Mouse (Mus musculus) brown adipose tissue, adult 24 weeks (tissue): Measurements from ENCODE around the gene Cuedc2. TPM values are rescaled to one million over a fixed set of nuclear protein-coding genes. Genes with fewer than 3 reads are reported as not detected.

ENCODE experiments used
- H3K27ac ChIP-seq: fragments of 200-500 bp; replicated peaks from 2 replicates; pipeline ENCODE4 v1.5.1; 2012; ENCODE audit warnings: low read depth, mild to moderate bottlenecking, low read length
- H3K4me1 ChIP-seq: fragments of 200-500 bp; 2 replicates; pipeline ENCODE4 v1.6.1; 2012; ENCODE audit warnings: low read length, mixed read lengths; ENCODE audit not compliant: control insufficient read depth, insufficient read depth, insufficient read length
- H3K4me3 ChIP-seq: fragments of 200-500 bp; 2 replicates; pipeline ENCODE4 v1.5.1; 2012; ENCODE audit warnings: low read depth, mild to moderate bottlenecking, low read length, moderate library complexity; ENCODE audit not compliant: insufficient read depth
- polyA plus RNA-seq: library from polyadenylated mRNA; stranded (reverse); fragments of >200 nt; gene quantifications from 2 replicates; pipeline ENCODE4 v1.2.4, GENCODE M21; 2012; ENCODE audit not compliant: missing spikeins, insufficient read depth, insufficient read length

The Cuedc2 gene
- polyA plus RNA-seq, 1 experiment, result 61.9 TPM

GRCm38 (mm10) chr19:46329031-46329641, 9.4 kb downstream of the Cuedc2 start:
- H3K4me1 ChIP-seq, result peaks cover 7% of the 10 kb centered on the region; the same call in 1 of the 2 replicates
- no peak overlapping the region for H3K27ac ChIP-seq
- peak overlapping the region; percentile 75 for H3K4me3 ChIP-seq

- peak within 1 kb of the TSS; percentile 75 for H3K4me3 ChIP-seq
- peaks cover 7% of the 10 kb centered on the region; the same call in 1 of the 2 replicates for H3K4me1 ChIP-seq
- H3K27ac ChIP-seq, result peak within 1 kb of the TSS; percentile 85
Observed at GRCm38 (mm10) chr19:46328081-46329030, 10.1 kb downstream of the Cuedc2 start, which contains the start of gene Fbxl15. Gene Fbxl15 (plus strand): TSS chr19:46328184.

GRCm38 (mm10) chr19:46327531-46328064, 10.9 kb downstream of the Cuedc2 start:
- 0 out of 2 replicates have a peak overlapping the region, but pooled peaks have one; percentile 6 for H3K27ac ChIP-seq
- peaks cover 7% of the 10 kb centered on the region; the same call in 1 of the 2 replicates for H3K4me1 ChIP-seq
- H3K4me3 ChIP-seq, result peak overlapping the region; percentile 75

- Histone ChIP-seq H3K27ac (0 out of 2 replicates have a peak within 1 kb of the TSS, but pooled peaks have one; percentile 6), H3K4me3 (peak within 1 kb of the TSS; percentile 75), H3K4me1 (peaks cover 7% of the 10 kb centered on the region; the same call in 1 of the 2 replicates)
Observed at GRCm38 (mm10) chr19:46326756-46327305, 11.7 kb downstream of the Cuedc2 start, which contains the start of gene Psd. Gene Psd (minus strand): TSS chr19:46327156.

- peaks cover 7% of the 10 kb centered on the region; the same call in 1 of the 2 replicates for H3K4me1 ChIP-seq
- peak overlapping the region; percentile 75; the same call in 1 of the 2 replicates for H3K4me3 ChIP-seq
- no peak overlapping the region for H3K27ac ChIP-seq
Observed at GRCm38 (mm10) chr19:46326019-46326755, 12.3 kb downstream of the Cuedc2 start.

- Histone ChIP-seq H3K4me1 (peaks cover 7% of the 10 kb centered on the region; the same call in 1 of the 2 replicates), H3K4me3 (no peak overlapping the region), H3K27ac (no peak overlapping the region)
Observed at GRCm38 (mm10) chr19:46324918-46325317, 13.6 kb downstream of the Cuedc2 start.

GRCm38 (mm10) chr19:46324366-46324765, 14.1 kb downstream of the Cuedc2 start:
- Histone ChIP-seq H3K4me3 (no peak overlapping the region), H3K27ac (no peak overlapping the region), H3K4me1 (peaks cover 6% of the 10 kb centered on the region; the same call in 1 of the 2 replicates)

GRCm38 (mm10) chr19:46323716-46324115, 14.8 kb downstream of the Cuedc2 start:
- Histone ChIP-seq H3K4me1 (peaks cover 4% of the 10 kb centered on the region; the same call in 1 of the 2 replicates), H3K27ac (no peak overlapping the region), H3K4me3 (no peak overlapping the region)

- Histone ChIP-seq H3K4me1 (peaks cover 4% of the 10 kb centered on the region; the same call in 1 of the 2 replicates), H3K27ac (no peak overlapping the region), H3K4me3 (no peak overlapping the region)
Observed at GRCm38 (mm10) chr19:46322996-46323572, 15.4 kb downstream of the Cuedc2 start.

- peaks cover 4% of the 10 kb centered on the region; the same call in 1 of the 2 replicates for H3K4me1 ChIP-seq
- H3K27ac ChIP-seq, result no peak overlapping the region
- no peak overlapping the region for H3K4me3 ChIP-seq
Observed at GRCm38 (mm10) chr19:46322144-46322995, 16.1 kb downstream of the Cuedc2 start.

- no peak overlapping the region for H3K4me3 ChIP-seq
- no peak overlapping the region for H3K27ac ChIP-seq
- no peaks in the 10 kb centered on the region; the same call in 1 of the 2 replicates for H3K4me1 ChIP-seq
Observed at GRCm38 (mm10) chr19:46321101-46321943, 17.2 kb downstream of the Cuedc2 start.

GRCm38 (mm10) chr19:46320076-46320785, 18.3 kb downstream of the Cuedc2 start:
- Histone ChIP-seq H3K4me1 (no peaks in the 10 kb centered on the region), H3K27ac (no peak overlapping the region), H3K4me3 (no peak overlapping the region)
